Mouse (Mus musculus) MEL (cell line): ENCODE results near the gene Palld. TPM values are rescaled to one million over a fixed set of nuclear protein-coding genes. Genes with fewer than 3 reads are reported as not detected.

Experiments
- DNase-seq: peaks from one replicate; pipeline ENCODE4 v3.0.0; 2011; ENCODE audit warnings: low read depth, low spot score
- H3K27ac ChIP-seq: 2 replicates; pipeline ENCODE4 v1.5.1; 2012; ENCODE audit warnings: low read depth, mild to moderate bottlenecking, control low read depth, low read length, moderate library complexity; ENCODE audit not compliant: control insufficient read depth
- H3K27me3 ChIP-seq, 2 experiments: fragments of 150-350 bp in 1 of 2; sonication (generic) in 1 of 2; 2 replicates each; pipeline ENCODE4 v1.6.1; 2012; ENCODE audit warnings: low read length in 2 of 2, mild to moderate bottlenecking in 2 of 2, improper control_type of control experiment in 1 of 2, moderate library complexity in 1 of 2; ENCODE audit not compliant: insufficient read depth in 2 of 2, control insufficient read depth in 1 of 2
- H3K36me3 ChIP-seq, 2 experiments: 2 replicates each; pipeline ENCODE4 v1.6.1; 2012 to 2014; ENCODE audit warnings: low read length in 2 of 2, improper control_type of control experiment in 1 of 2, inconsistent platforms in 1 of 2, mild to moderate bottlenecking in 1 of 2; ENCODE audit not compliant: insufficient read depth in 2 of 2, control insufficient read depth in 1 of 2
- H3K4me1 ChIP-seq, 2 experiments: fragments of 150-350 bp in 1 of 2; sonication (generic) in 1 of 2; 2 replicates each; pipeline ENCODE4 v1.6.1; 2012; ENCODE audit warnings: low read length in 2 of 2, improper control_type of control experiment in 1 of 2, mild to moderate bottlenecking in 1 of 2; ENCODE audit not compliant: insufficient read depth in 2 of 2, control insufficient read depth in 1 of 2
- H3K4me3 ChIP-seq, 2 experiments: fragments of 150-350 bp in 1 of 2; sonication (generic) in 1 of 2; 2 replicates each; pipeline ENCODE4 v1.5.1; 2012; ENCODE audit warnings: low read depth in 2 of 2, low read length in 2 of 2, mild to moderate bottlenecking in 2 of 2, moderate library complexity in 2 of 2, control low read depth in 1 of 2, improper control_type of control experiment in 1 of 2; ENCODE audit not compliant: control insufficient read depth in 1 of 2, insufficient read depth in 1 of 2
- H3K79me2 ChIP-seq: 2 replicates; pipeline ENCODE4 v1.6.1; 2012; ENCODE audit warnings: mild to moderate bottlenecking, low read length, moderate library complexity; ENCODE audit not compliant: control insufficient read depth, poor library complexity, insufficient read depth
- H3K9ac ChIP-seq: 2 replicates; pipeline ENCODE4 v1.6.1; 2012; ENCODE audit warnings: low read depth, mild to moderate bottlenecking, control low read depth, low read length, moderate library complexity; ENCODE audit not compliant: control insufficient read depth, poor library complexity, severe bottlenecking
- H3K9me3 ChIP-seq: fragments of 150-350 bp; sonication (generic); replicated peaks from 2 replicates; pipeline ENCODE4 v1.6.1; 2012; ENCODE audit warnings: mild to moderate bottlenecking, low read length, improper control_type of control experiment, moderate library complexity; ENCODE audit not compliant: insufficient read depth
- BHLHE40 ChIP-seq: IDR thresholded peaks from 2 replicates; pipeline ENCODE4 v1.6.1; 2012; ENCODE audit warnings: low read depth, mild to moderate bottlenecking, inconsistent platforms, low read length, improper control_type of control experiment, borderline replicate concordance
- E2F4 ChIP-seq: IDR thresholded peaks from 2 replicates; pipeline ENCODE4 v1.6.1; 2011; ENCODE audit warnings: low read depth, low read length, improper control_type of control experiment, borderline replicate concordance
- ELF1 ChIP-seq: IDR thresholded peaks from 2 replicates; pipeline ENCODE4 v1.6.1; 2014; ENCODE audit warnings: low read depth, mild to moderate bottlenecking, inconsistent platforms, low read length, improper control_type of control experiment, moderate library complexity
- ETS1 ChIP-seq: IDR thresholded peaks from 2 replicates; pipeline ENCODE4 v1.6.1; 2012; ENCODE audit warnings: low read depth, mild to moderate bottlenecking, inconsistent platforms, low read length, improper control_type of control experiment, moderate library complexity
- GATA1 ChIP-seq: IDR thresholded peaks from 2 replicates; pipeline ENCODE4 v1.6.1; 2011; ENCODE audit warnings: low read depth, low read length, improper control_type of control experiment
- HCFC1 ChIP-seq: IDR thresholded peaks from 2 replicates; pipeline ENCODE4 v1.6.1; 2012; ENCODE audit warnings: low read depth, mild to moderate bottlenecking, inconsistent platforms, low read length, improper control_type of control experiment, moderate library complexity
- JUND ChIP-seq: IDR thresholded peaks from 2 replicates; pipeline ENCODE4 v1.6.1; 2011; ENCODE audit warnings: low read depth, mild to moderate bottlenecking, improper control_type of control experiment, low read length
- MAFK ChIP-seq: IDR thresholded peaks from 2 replicates; pipeline ENCODE4 v1.6.1; 2011; ENCODE audit warnings: low read depth, mild to moderate bottlenecking, low read length, improper control_type of control experiment, borderline replicate concordance
- MAX ChIP-seq: IDR thresholded peaks from 2 replicates; pipeline ENCODE4 v1.6.1; 2011; ENCODE audit warnings: low read length, improper control_type of control experiment
- MAZ ChIP-seq: IDR thresholded peaks from 2 replicates; pipeline ENCODE4 v1.6.1; 2012; ENCODE audit warnings: low read depth, mild to moderate bottlenecking, inconsistent platforms, low read length, improper control_type of control experiment
- MEF2A ChIP-seq: IDR thresholded peaks from 2 replicates; pipeline ENCODE4 v1.6.1; 2014; ENCODE audit warnings: low read depth, mild to moderate bottlenecking, inconsistent platforms, low read length, improper control_type of control experiment; ENCODE audit not compliant: poor library complexity, insufficient replicate concordance, severe bottlenecking; ENCODE audit errors: extremely low read depth
- MXI1 ChIP-seq: IDR thresholded peaks from 2 replicates; pipeline ENCODE4 v1.6.1; 2011; ENCODE audit warnings: mild to moderate bottlenecking, low read depth, low read length, improper control_type of control experiment
- MYC ChIP-seq: IDR thresholded peaks from 2 replicates; pipeline ENCODE4 v1.6.1; 2011; ENCODE audit warnings: low read depth, mild to moderate bottlenecking, low read length, improper control_type of control experiment, moderate library complexity
- NELFE ChIP-seq: IDR thresholded peaks from 2 replicates; pipeline ENCODE4 v1.6.1; 2011; ENCODE audit warnings: low read depth, low read length, improper control_type of control experiment
- POLR2A ChIP-seq, 2 experiments: IDR thresholded peaks; 2 replicates each; pipeline ENCODE4 v1.6.1; 2011 to 2012; ENCODE audit warnings: low read length in 2 of 2, mild to moderate bottlenecking in 2 of 2, control low read depth in 1 of 2, improper control_type of control experiment in 1 of 2, low read depth in 1 of 2, moderate library complexity in 1 of 2; ENCODE audit not compliant: control insufficient read depth in 1 of 2, insufficient read depth in 1 of 2, poor library complexity in 1 of 2
- POLR2AphosphoS2 ChIP-seq: IDR thresholded peaks from 2 replicates; pipeline ENCODE4 v1.6.1; 2011; ENCODE audit warnings: low read length, improper control_type of control experiment
- RCOR1 ChIP-seq: IDR thresholded peaks from 2 replicates; pipeline ENCODE4 v1.6.1; 2012; ENCODE audit warnings: low read depth, mild to moderate bottlenecking, inconsistent platforms, low read length, improper control_type of control experiment
- TAL1 ChIP-seq: IDR thresholded peaks from 2 replicates; pipeline ENCODE4 v1.6.1; 2012; ENCODE audit warnings: mild to moderate bottlenecking, inconsistent platforms, low read length, moderate library complexity, mixed read lengths
- TBP ChIP-seq: IDR thresholded peaks from 2 replicates; pipeline ENCODE4 v1.8.0; 2011; ENCODE audit warnings: low read depth, low read length, improper control_type of control experiment
- USF2 ChIP-seq, 2 experiments: IDR thresholded peaks; 2 replicates each; pipeline ENCODE4 v1.6.1; 2011 to 2012; ENCODE audit warnings: improper control_type of control experiment in 2 of 2, low read length in 2 of 2, borderline replicate concordance in 1 of 2, inconsistent platforms in 1 of 2, low read depth in 1 of 2, mild to moderate bottlenecking in 1 of 2; ENCODE audit not compliant: insufficient read depth in 1 of 2
- ZKSCAN1 ChIP-seq: IDR thresholded peaks from 2 replicates; pipeline ENCODE4 v1.6.1; 2012; ENCODE audit warnings: low read depth, mild to moderate bottlenecking, inconsistent platforms, low read length, improper control_type of control experiment, moderate library complexity
- polyA plus RNA-seq, 2 experiments: library from polyadenylated mRNA; stranded (reverse) in 1 of 2; unstranded in 1 of 2; fragments of >175 nt in 1 of 2; fragments of >200 nt in 1 of 2; gene quantifications; 2 replicates each; pipeline versions ENCODE4 v1.2.1 to v1.2.4; 2012; ENCODE audit warnings: low replicate concordance in 2 of 2, low read depth in 1 of 2; ENCODE audit not compliant: insufficient read length in 2 of 2, insufficient read depth in 1 of 2, missing spikeins in 1 of 2
- total RNA-seq: library from RNA; depleted of rRNA; stranded (reverse); fragments of 300-350 nt; gene quantifications from 2 replicates; pipeline ENCODE4 v1.2.3, GENCODE M21; 2012

Gene Palld
- total and polyA plus RNA-seq, 3 experiments: 0.23 to 1.9 TPM; not detected in 1

GRCm38 (mm10) chr8:61606795-61607462 lies 295.6 kb downstream of the Palld start:
- H3K9me3 ChIP-seq: no peaks in the 10 kb centered on the region

GRCm38 (mm10) chr8:61604871-61605270 lies 297.6 kb downstream of the Palld start:
- H3K79me2 ChIP-seq: no peaks in the 10 kb centered on the region
- no peaks in the 10 kb centered on the region; a peak in 1 of 4 replicates for H3K27me3 ChIP-seq
- no peaks in the 10 kb centered on the region for H3K36me3 ChIP-seq
- TF ChIP-seq NELFE (no peak), E2F4 (no peak), ELF1 (no peak), POLR2AphosphoS2 (no peak), JUND (no peak), ZKSCAN1 (no peak), GATA1 (no peak), BHLHE40 (no peak), MAX (no peak), TAL1 (no peak), RCOR1 (no peak), MAZ (no peak), ETS1 (no peak), MYC (no peak)
- H3K27ac ChIP-seq: no peak overlapping the region
- no peak overlapping the region for H3K9ac ChIP-seq
- no peak for DNase-seq
- no peaks in the 10 kb centered on the region for H3K9me3 ChIP-seq
- no peaks in the 10 kb centered on the region for H3K4me1 ChIP-seq
- no peak overlapping the region for H3K4me3 ChIP-seq

More at GRCm38 (mm10) chr8:61606795-61607462, 295.6 kb downstream of the Palld start:
- Histone ChIP-seq H3K36me3 (no peaks in the 10 kb centered on the region), H3K79me2 (no peaks in the 10 kb centered on the region), H3K4me3 (peak overlapping the region in 1 of 2 experiments; percentile 11; a peak in 1 of 4 replicates), H3K27me3 (no peaks in the 10 kb centered on the region; a peak in 1 of 4 replicates), H3K4me1 (no peaks in the 10 kb centered on the region), H3K27ac (no peak overlapping the region), H3K9ac (no peak overlapping the region)
- TF ChIP-seq TBP: no peak
- TF ChIP-seq POLR2A (IDR thresholded peaks at IDR 0.05; ENCODE audit: control insufficient read depth in 1 of 2, insufficient read depth in 1 of 2, low read depth in 1 of 2, low read length in 2 of 2, poor library complexity in 1 of 2): no peak
- no peak for TF ChIP-seq MXI1
- TF ChIP-seq MAFK: no peak
- TF ChIP-seq MAZ: no peak
- no peak for TF ChIP-seq USF2 (IDR thresholded peaks at IDR 0.05; ENCODE audit: borderline replicate concordance in 1 of 2, insufficient read depth in 1 of 2, low read depth in 1 of 2, low read length in 2 of 2)
- TF ChIP-seq JUND: no peak
- TF ChIP-seq HCFC1: no peak
- no peak for TF ChIP-seq MEF2A
- peak; percentile 10 for DNase-seq
